Mouse (Mus musculus) hindbrain, postnatal 0 days (tissue): ENCODE results near the gene Cdc14a. TPM values are rescaled to one million over a fixed set of nuclear protein-coding genes. Genes with fewer than 3 reads are reported as not detected.

Experiments used
- ATAC-seq: fragments of 200-750 bp; cut with Nextera tagmentation; 2 replicates; pipeline ENCODE4 v1.8.0; 2017; ENCODE audit warnings: mild to moderate bottlenecking, moderate TSS enrichment, moderate library complexity
- DNase-seq: peaks from one replicate; pipeline ENCODE4 v3.0.0-alpha.2; 2015; ENCODE audit warnings: low spot score
- H3K27ac ChIP-seq: fragments of 300-500 bp; sonication (generic); 2 replicates; pipeline ENCODE4 v1.5.1; 2014; ENCODE audit warnings: mild to moderate bottlenecking
- H3K27me3 ChIP-seq: fragments of 300-500 bp; sonication (generic); 2 replicates; pipeline ENCODE4 v1.6.1; 2014; ENCODE audit warnings: low read length, mixed read lengths; ENCODE audit not compliant: insufficient read depth
- H3K36me3 ChIP-seq: fragments of 300-500 bp; sonication (generic); 2 replicates; pipeline ENCODE4 v1.6.1; 2014; ENCODE audit warnings: low read length, mixed read lengths; ENCODE audit not compliant: insufficient read depth
- H3K4me1 ChIP-seq: fragments of 300-500 bp; sonication (generic); 2 replicates; pipeline ENCODE4 v1.6.1; 2014; ENCODE audit warnings: antibody characterized with exemption, low read length, mixed read lengths; ENCODE audit not compliant: insufficient read depth
- H3K4me2 ChIP-seq: fragments of 300-500 bp; sonication (generic); 2 replicates; pipeline ENCODE4 v1.6.1; 2014; ENCODE audit warnings: low read depth, mild to moderate bottlenecking, low read length, moderate library complexity, mixed read lengths
- H3K4me3 ChIP-seq: fragments of 300-500 bp; sonication (generic); 2 replicates; pipeline ENCODE4 v1.5.1; 2014; ENCODE audit warnings: low read length
- H3K9ac ChIP-seq: fragments of 300-500 bp; sonication (generic); replicated peaks from 2 replicates; pipeline ENCODE4 v1.6.1; 2014; ENCODE audit warnings: mild to moderate bottlenecking, low read length, moderate library complexity, mixed read lengths
- H3K9me3 ChIP-seq: fragments of 300-500 bp; sonication (generic); 2 replicates; pipeline ENCODE4 v1.6.1; 2016; ENCODE audit warnings: low read length, mixed read lengths
- CTCF ChIP-seq: IDR thresholded peaks from 2 replicates; pipeline ENCODE4 v1.5.1; 2016; ENCODE audit warnings: antibody characterized with exemption, control low read depth, low read depth
- WGBS: fragments of 180-500 bp; shearing (Covaris S2); extraction: QIAGEN DNeasy Blood & Tissue Kit; methylation state at CpG from one replicate; pipeline ENCODE4 v1.1.7; 2014; 5-methylcytosine and 5-hydroxymethylcytosine counted together
- polyA plus RNA-seq: library from polyadenylated mRNA; unstranded; fragments of >200 nt; fragmentation: Nextera tagmentation; extraction: Ambion mirVana; gene quantifications from 2 replicates; pipeline ENCODE4 v1.2.1, GENCODE M21; 2015
- total RNA-seq: library from RNA; depleted of rRNA; stranded (reverse); fragments of >200 nt; gene quantifications from 2 replicates; pipeline ENCODE4 v1.2.3, GENCODE M21; 2014

Cdc14a gene
- total and polyA plus RNA-seq, 2 experiments from 2014 or later: 4.3 to 7.2 TPM

DNA sequence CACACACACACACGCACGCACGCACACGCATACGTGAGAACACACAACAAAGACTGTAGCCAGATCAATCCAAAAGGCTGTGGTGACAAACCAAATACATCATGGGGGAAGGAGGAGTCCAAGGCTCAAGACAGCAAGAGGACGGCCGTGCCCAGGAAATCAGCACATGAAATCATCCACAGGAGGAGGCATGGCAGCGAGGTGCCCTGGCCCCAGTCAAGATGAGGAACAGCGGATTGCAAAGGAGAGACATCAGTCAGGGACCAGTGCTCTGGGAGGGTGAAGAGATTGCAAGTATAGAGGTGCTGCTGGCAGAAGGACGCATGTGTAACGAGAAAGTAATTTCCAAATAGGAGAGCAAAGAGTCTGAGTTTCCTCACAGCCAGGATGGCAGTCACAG, 22.4 kb downstream of the Cdc14a start:
- Histone ChIP-seq H3K36me3 (no peaks in the 10 kb centered on the region), H3K9me3 (no peaks in the 10 kb centered on the region), H3K4me1 (no peaks in the 10 kb centered on the region), H3K4me2 (no peak overlapping the region), H3K4me3 (no peak overlapping the region), H3K27me3 (no peaks in the 10 kb centered on the region), H3K27ac (no peak overlapping the region), H3K9ac (no peak overlapping the region)
- WGBS: 84% methylated on average over 11 of the region's 11 CpGs
- no peak for DNase-seq
- no peak for ATAC-seq
- no peak for TF ChIP-seq CTCF

DNA sequence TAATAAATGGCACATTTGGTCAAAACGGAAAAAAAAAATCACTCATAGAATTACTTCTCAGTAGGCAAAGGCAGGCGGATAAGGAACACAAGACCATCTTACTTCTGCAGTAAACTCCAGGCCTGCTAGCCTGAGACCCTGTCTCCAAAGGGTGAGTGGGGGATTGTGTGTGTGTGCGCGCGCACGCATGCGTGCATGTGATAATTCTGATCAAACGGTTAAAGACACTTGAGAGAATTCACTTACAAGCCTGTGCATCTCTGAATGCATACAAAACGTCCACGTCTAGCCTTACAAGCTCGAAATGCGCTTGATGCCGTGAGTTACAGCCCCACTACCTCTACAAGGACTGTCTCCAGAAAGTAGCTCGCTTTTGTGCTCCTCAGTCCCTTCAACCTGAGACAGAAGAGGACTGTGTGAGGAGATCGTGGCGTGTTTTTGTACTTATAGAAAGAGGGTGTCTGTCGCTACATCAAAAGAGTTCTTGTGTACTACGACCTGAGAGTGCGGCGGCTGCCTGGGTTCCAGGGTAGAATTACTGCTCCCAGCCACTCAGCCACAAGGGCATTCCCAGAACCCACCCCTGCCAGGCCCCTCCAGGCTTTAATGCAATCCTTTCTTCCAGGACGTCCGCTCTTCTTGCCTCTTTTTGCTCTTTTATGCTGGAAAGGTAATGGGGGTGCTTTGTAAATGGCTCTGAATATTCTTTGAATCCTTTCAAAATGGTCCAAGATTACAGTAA, 24.3 kb downstream of the Cdc14a start:
- Histone ChIP-seq H3K4me3 (no peak overlapping the region), H3K4me2 (peak overlapping the region; percentile 11; the same call in 1 of the 2 replicates), H3K27ac (no peak overlapping the region), H3K9ac (no peak overlapping the region), H3K4me1 (no peaks in the 10 kb centered on the region), H3K27me3 (no peaks in the 10 kb centered on the region), H3K36me3 (no peaks in the 10 kb centered on the region), H3K9me3 (no peaks in the 10 kb centered on the region)
- DNase-seq: no peak
- ATAC-seq: no peak
- WGBS: 78% methylated on average over 22 of the region's 22 CpGs
- no peak for TF ChIP-seq CTCF

DNA sequence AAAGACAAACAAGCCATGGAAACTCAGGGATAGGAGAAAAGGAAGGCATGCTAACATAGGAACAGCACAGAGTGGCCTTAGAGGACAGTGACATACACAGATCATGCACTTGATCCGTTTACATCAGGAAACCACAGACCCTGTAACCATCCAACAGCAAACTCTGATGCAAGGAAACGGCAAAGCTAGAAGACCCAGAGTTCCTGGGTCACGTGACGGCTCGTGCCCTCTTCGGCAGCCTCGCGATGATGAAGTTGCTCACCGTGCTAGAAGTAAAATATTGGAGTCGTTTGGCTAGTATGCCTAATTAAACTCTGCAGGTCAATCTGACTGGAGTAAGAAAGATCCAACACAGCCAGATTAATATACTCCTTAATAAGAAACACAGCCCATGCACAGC, 25.3 kb downstream of the Cdc14a start:
- Histone ChIP-seq H3K4me2 (no peak overlapping the region), H3K27ac (no peak overlapping the region), H3K9me3 (no peaks in the 10 kb centered on the region), H3K4me1 (no peaks in the 10 kb centered on the region), H3K4me3 (no peak overlapping the region), H3K36me3 (no peaks in the 10 kb centered on the region), H3K27me3 (no peaks in the 10 kb centered on the region), H3K9ac (no peak overlapping the region)
- no peak for TF ChIP-seq CTCF
- DNase-seq (no peak), ATAC-seq (no peak)
- WGBS: 73% methylated on average over 10 of the region's 10 CpGs

DNA sequence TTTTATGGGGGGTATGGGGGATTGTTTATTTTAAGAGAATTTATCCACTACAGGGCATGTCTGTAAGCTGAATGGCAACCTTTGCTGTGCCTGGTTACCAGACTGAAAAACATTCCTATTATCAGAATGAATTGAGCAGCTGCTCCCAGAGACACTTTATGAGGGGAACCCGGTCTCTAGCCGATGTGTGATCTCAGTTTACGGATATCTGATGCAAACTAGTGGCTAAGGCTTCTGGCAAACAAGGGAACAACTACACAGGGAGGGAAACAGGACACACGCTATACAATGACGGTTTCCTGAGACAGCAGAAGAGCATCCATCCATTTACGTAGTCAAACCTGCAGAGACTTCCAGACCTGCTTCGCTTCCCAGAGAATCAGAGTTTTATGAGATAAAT, 25.9 kb downstream of the Cdc14a start:
- no peak for TF ChIP-seq CTCF
- 57% methylated on average over 7 of the region's 7 CpGs for WGBS
- DNase-seq: no peak
- no peaks in the 10 kb centered on the region for H3K4me1 ChIP-seq
- no peaks in the 10 kb centered on the region for H3K27me3 ChIP-seq
- H3K36me3 ChIP-seq: no peaks in the 10 kb centered on the region
- no peak for ATAC-seq
- H3K4me2 ChIP-seq: no peak overlapping the region
- no peak overlapping the region for H3K27ac ChIP-seq
- H3K4me3 ChIP-seq: no peak overlapping the region
- H3K9ac ChIP-seq: no peak overlapping the region
- H3K9me3 ChIP-seq: no peaks in the 10 kb centered on the region

DNA sequence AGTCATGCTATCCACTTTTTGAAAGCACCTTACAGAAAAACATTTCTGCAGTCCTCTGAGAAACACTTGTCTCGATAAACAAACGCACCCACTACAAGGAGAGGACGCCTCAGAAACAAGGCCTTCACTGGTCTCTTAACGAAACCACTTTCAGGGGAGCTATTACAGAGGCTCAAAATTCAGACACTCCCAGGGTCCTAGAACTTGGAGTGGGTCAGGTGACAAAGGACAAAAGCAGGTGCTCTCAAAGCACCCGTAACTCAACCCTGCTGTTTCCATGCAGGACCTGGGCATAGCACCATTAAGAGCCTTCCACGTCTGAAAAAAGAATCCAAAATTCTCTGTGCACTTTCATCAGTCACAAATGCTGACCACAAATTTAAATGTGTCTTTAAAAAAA, 26.5 kb downstream of the Cdc14a start:
- Histone ChIP-seq H3K9me3 (no peaks in the 10 kb centered on the region), H3K4me3 (no peak overlapping the region), H3K9ac (no peak overlapping the region), H3K27me3 (no peaks in the 10 kb centered on the region), H3K4me1 (no peaks in the 10 kb centered on the region), H3K27ac (no peak overlapping the region), H3K4me2 (no peak overlapping the region), H3K36me3 (no peaks in the 10 kb centered on the region)
- 94% methylated on average over 6 of the region's 6 CpGs for WGBS
- ATAC-seq: no peak
- TF ChIP-seq CTCF: no peak
- no peak for DNase-seq

DNA sequence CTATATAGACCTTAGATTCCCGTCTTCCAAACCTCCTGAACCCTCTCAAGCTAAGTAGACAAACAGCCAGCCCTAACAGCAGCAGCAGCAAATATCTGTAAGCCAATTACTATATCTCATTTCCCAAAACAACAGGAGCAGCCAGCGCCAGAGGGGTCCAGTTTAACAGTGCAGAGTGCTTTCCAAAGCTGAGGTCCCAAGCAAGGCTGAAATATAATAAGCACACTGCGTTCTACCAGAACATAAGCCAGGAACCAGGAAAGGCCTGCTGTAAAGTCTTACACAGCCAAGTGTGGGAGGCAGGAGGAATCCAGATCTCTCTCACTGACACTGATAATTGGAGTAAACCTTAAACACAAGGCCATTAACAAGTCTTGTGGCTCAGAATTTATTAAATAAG, 27.3 kb downstream of the Cdc14a start:
- no peak overlapping the region for H3K4me2 ChIP-seq
- no peaks in the 10 kb centered on the region for H3K27me3 ChIP-seq
- DNase-seq (no peak), ATAC-seq (no peak)
- H3K27ac ChIP-seq: no peak overlapping the region
- no peaks in the 10 kb centered on the region for H3K9me3 ChIP-seq
- no peak overlapping the region for H3K9ac ChIP-seq
- no peak overlapping the region for H3K4me3 ChIP-seq
- TF ChIP-seq CTCF: no peak
- H3K36me3 ChIP-seq: no peaks in the 10 kb centered on the region
- H3K4me1 ChIP-seq: no peaks in the 10 kb centered on the region
- WGBS: 83% methylated on average over 3 of the region's 3 CpGs

DNA sequence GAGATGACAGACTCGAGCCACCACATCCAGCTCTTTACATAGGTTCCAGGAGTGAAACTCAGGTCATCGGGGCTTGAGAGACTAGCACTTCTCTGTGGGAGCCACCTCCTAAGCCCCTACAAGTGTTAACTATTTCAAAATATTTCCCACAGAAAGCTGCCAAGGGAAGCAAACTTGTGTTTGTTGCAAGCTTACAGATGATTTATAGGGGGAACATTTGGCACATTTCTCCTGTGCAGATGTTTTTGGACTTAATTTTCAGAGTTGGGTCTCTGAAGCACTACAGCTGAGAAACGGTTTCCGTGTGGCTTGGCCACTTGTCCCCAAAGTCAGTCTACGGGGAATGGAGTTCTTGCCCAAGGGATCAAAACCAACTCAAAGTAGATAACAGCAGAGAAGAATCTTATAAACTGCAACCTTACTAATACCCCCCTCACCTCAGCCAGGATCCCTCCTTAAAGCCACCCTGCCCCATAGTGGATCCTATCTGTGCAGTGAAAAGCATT, 28.9 kb downstream of the Cdc14a start:
- WGBS: 81% methylated on average over 5 of the region's 5 CpGs

More for the DNA sequence above, 28.9 kb downstream of the Cdc14a start:
- Histone ChIP-seq H3K27ac (no peak overlapping the region), H3K4me1 (no peaks in the 10 kb centered on the region), H3K9me3 (no peaks in the 10 kb centered on the region), H3K27me3 (no peaks in the 10 kb centered on the region), H3K4me2 (no peak overlapping the region), H3K4me3 (no peak overlapping the region), H3K36me3 (no peaks in the 10 kb centered on the region), H3K9ac (no peak overlapping the region)
- ATAC-seq (no peak), DNase-seq (no peak)
- TF ChIP-seq CTCF: no peak
